Comparison of ENCODE assay signal across 14 mouse cellular contexts in the genomic region with DNA sequence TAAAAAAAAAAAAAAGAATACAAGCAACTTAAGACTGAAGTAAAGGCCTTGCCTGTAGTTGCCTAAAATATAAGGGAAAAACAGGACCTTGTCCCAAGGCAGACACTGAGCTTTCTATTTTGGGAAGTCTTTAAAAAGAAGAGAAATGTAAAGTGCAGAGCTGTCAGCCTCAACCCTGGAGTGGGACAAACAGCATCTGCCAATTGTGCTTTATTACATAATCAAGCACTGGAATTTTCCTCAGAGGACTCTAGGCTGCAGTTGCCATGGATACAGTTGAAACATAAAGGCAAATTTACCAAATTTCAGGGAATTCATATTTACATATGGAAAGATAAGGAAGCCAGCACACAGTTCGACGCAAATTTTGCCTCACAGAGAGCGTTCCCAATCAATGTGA.
DNase-seq lines count a peak whose midpoint lies in the region; ATAC-seq and TF ChIP-seq lines count a peak whose summit lies in the region.
"Had no signal": no experiment of that assay in that cellular context is flagged by ENCODE, and none has a peak within 500 bp of the region (broad histone marks: within the 10 kb centered on the region; RNA-seq: fewer than 3 reads in every experiment).

No protein-coding gene starts in this region.

- no peaks in the 10 kb centered on the region for H3K36me3 ChIP-seq in hindbrain, embryonic 14.5 days (replicated peaks; ENCODE audit: control insufficient read depth, insufficient read depth)
- H3K36me3 ChIP-seq in hindbrain, embryonic 11.5 days (ENCODE audit: control insufficient read depth, insufficient read depth, low read length) = no peaks in the 10 kb centered on the region
- no peaks in the 10 kb centered on the region for H3K36me3 ChIP-seq in midbrain, embryonic 15.5 days (replicated peaks)
- no peaks in the 10 kb centered on the region for H3K36me3 ChIP-seq in midbrain, embryonic 16.5 days (ENCODE audit: control insufficient read depth, insufficient read depth, low read length)
- H3K36me3 ChIP-seq in stomach, postnatal 0 days (ENCODE audit: control insufficient read depth, insufficient read depth, low read length) = no peaks in the 10 kb centered on the region
- H3K36me3 ChIP-seq: liver, embryonic 12.5 days; neural tube, embryonic 15.5 days had no signal

- no peaks in the 10 kb centered on the region for H3K9me3 ChIP-seq in hindbrain, embryonic 14.5 days (ENCODE audit: control insufficient read depth, low read length)
- no peaks in the 10 kb centered on the region for H3K9me3 ChIP-seq in hindbrain, embryonic 11.5 days (ENCODE audit: control insufficient read depth, low read length)
- no peaks in the 10 kb centered on the region for H3K9me3 ChIP-seq in midbrain, embryonic 15.5 days
- H3K9me3 ChIP-seq in midbrain, embryonic 16.5 days (replicated peaks; ENCODE audit: control insufficient read depth, low read length, poor library complexity, severe bottlenecking) = no peaks in the 10 kb centered on the region
- no peaks in the 10 kb centered on the region for H3K9me3 ChIP-seq in stomach, postnatal 0 days (ENCODE audit: control insufficient read depth, low read length)
- H3K9me3 ChIP-seq: liver, embryonic 12.5 days; neural tube, embryonic 15.5 days had no signal

- 88% methylated on average over 3 of the region's 3 CpGs for WGBS in hindbrain, embryonic 14.5 days
- 90% methylated on average over 3 of the region's 3 CpGs for WGBS in hindbrain, embryonic 11.5 days
- WGBS in midbrain, embryonic 15.5 days = 79% methylated on average over 3 of the region's 3 CpGs
- WGBS in midbrain, embryonic 16.5 days = 75% methylated on average over 3 of the region's 3 CpGs
- 65% methylated on average over 3 of the region's 3 CpGs for WGBS in stomach, postnatal 0 days

- no peak overlapping the region for H3K9ac ChIP-seq in hindbrain, embryonic 14.5 days
- no peak overlapping the region for H3K9ac ChIP-seq in hindbrain, embryonic 11.5 days (ENCODE audit: low read depth, low read length)
- no peak overlapping the region for H3K9ac ChIP-seq in midbrain, embryonic 15.5 days
- H3K9ac ChIP-seq in midbrain, embryonic 16.5 days (ENCODE audit: low read depth, low read length) = no peak overlapping the region
- H3K9ac ChIP-seq in stomach, postnatal 0 days (ENCODE audit: low read length) = no peak overlapping the region
- H3K9ac ChIP-seq: liver, embryonic 12.5 days; neural tube, embryonic 15.5 days had no signal

- 0 out of 2 replicates have a peak, but pooled peaks have one; percentile 24 for ATAC-seq in hindbrain, embryonic 14.5 days (ENCODE audit: low FRiP score)
- ATAC-seq in hindbrain, embryonic 11.5 days (ENCODE audit: low FRiP score) = no peak
- ATAC-seq in midbrain, embryonic 15.5 days (replicated peaks) = peak; percentile 65; the same call in 1 of the 2 replicates
- no peak; the same call in 1 of the 2 replicates for ATAC-seq in midbrain, embryonic 16.5 days
- ATAC-seq in stomach, postnatal 0 days (ENCODE audit: low FRiP score, low TSS enrichment) = no peak
- ATAC-seq: liver, embryonic 12.5 days had no signal

- H3K4me2 ChIP-seq in hindbrain, embryonic 14.5 days (replicated peaks) = no peak overlapping the region
- H3K4me2 ChIP-seq in hindbrain, embryonic 11.5 days (replicated peaks; ENCODE audit: low read depth, low read length) = no peak overlapping the region
- no peak overlapping the region for H3K4me2 ChIP-seq in midbrain, embryonic 15.5 days
- no peak overlapping the region for H3K4me2 ChIP-seq in midbrain, embryonic 16.5 days (ENCODE audit: low read length)
- no peak overlapping the region for H3K4me2 ChIP-seq in stomach, postnatal 0 days (replicated peaks; ENCODE audit: low read depth)
- H3K4me2 ChIP-seq: liver, embryonic 12.5 days; neural tube, embryonic 15.5 days had no signal

- H3K4me1 ChIP-seq in hindbrain, embryonic 14.5 days (replicated peaks; ENCODE audit: control insufficient read depth, insufficient read depth, low read length) = no peaks in the 10 kb centered on the region
- H3K4me1 ChIP-seq in hindbrain, embryonic 11.5 days (replicated peaks; ENCODE audit: control insufficient read depth, insufficient read depth, low read length) = no peaks in the 10 kb centered on the region
- no peaks in the 10 kb centered on the region for H3K4me1 ChIP-seq in midbrain, embryonic 15.5 days
- no peaks in the 10 kb centered on the region for H3K4me1 ChIP-seq in midbrain, embryonic 16.5 days (ENCODE audit: control insufficient read depth, insufficient read depth, low read length)
- no peaks in the 10 kb centered on the region for H3K4me1 ChIP-seq in stomach, postnatal 0 days (replicated peaks; ENCODE audit: control insufficient read depth, insufficient read depth)
- H3K4me1 ChIP-seq: liver, embryonic 12.5 days; neural tube, embryonic 15.5 days had no signal

- TF ChIP-seq EP300 in stomach, postnatal 0 days (optimal IDR thresholded peaks at IDR 0.05) = no peak

- no peak overlapping the region for H3K4me3 ChIP-seq in hindbrain, embryonic 14.5 days (replicated peaks; ENCODE audit: low read length)
- no peak overlapping the region for H3K4me3 ChIP-seq in hindbrain, embryonic 11.5 days (ENCODE audit: low read depth, low read length)
- H3K4me3 ChIP-seq in midbrain, embryonic 15.5 days = no peak overlapping the region
- H3K4me3 ChIP-seq in midbrain, embryonic 16.5 days (ENCODE audit: low read depth, low read length) = no peak overlapping the region
- H3K4me3 ChIP-seq in stomach, postnatal 0 days (ENCODE audit: low read depth, low read length) = no peak overlapping the region
- H3K4me3 ChIP-seq: liver, embryonic 12.5 days; neural tube, embryonic 15.5 days had no signal

- H3K27ac ChIP-seq in hindbrain, embryonic 14.5 days = no peak overlapping the region
- H3K27ac ChIP-seq in hindbrain, embryonic 11.5 days (ENCODE audit: low read depth, low read length) = no peak overlapping the region
- no peak overlapping the region for H3K27ac ChIP-seq in midbrain, embryonic 15.5 days
- no peak overlapping the region for H3K27ac ChIP-seq in midbrain, embryonic 16.5 days (ENCODE audit: low read length)
- H3K27ac ChIP-seq in stomach, postnatal 0 days (replicated peaks) = no peak overlapping the region
- H3K27ac ChIP-seq: liver, embryonic 12.5 days; neural tube, embryonic 15.5 days had no signal

- no peaks in the 10 kb centered on the region for H3K27me3 ChIP-seq in hindbrain, embryonic 14.5 days (ENCODE audit: control insufficient read depth, insufficient read depth, low read length)
- no peaks in the 10 kb centered on the region for H3K27me3 ChIP-seq in hindbrain, embryonic 11.5 days (ENCODE audit: control insufficient read depth, insufficient read depth, low read length)
- H3K27me3 ChIP-seq in midbrain, embryonic 15.5 days (replicated peaks) = no peaks in the 10 kb centered on the region
- no peaks in the 10 kb centered on the region for H3K27me3 ChIP-seq in midbrain, embryonic 16.5 days (ENCODE audit: control insufficient read depth, insufficient read depth, low read depth, low read length)
- H3K27me3 ChIP-seq in stomach, postnatal 0 days (ENCODE audit: control insufficient read depth, insufficient read depth, low read length) = no peaks in the 10 kb centered on the region
- H3K27me3 ChIP-seq: liver, embryonic 12.5 days; neural tube, embryonic 15.5 days had no signal

- no peak for DNase-seq in hindbrain, embryonic 14.5 days (ENCODE audit: low spot score)
- DNase-seq in hindbrain, embryonic 11.5 days (ENCODE audit: low spot score) = no peak
- DNase-seq in layer of hippocampus, postnatal 14 days (ENCODE audit: low spot score in 2 of 2) = peak; percentile 7 to 18
- peak; percentile 33 for DNase-seq in right cerebral cortex, postnatal 25 days
- DNase-seq in cerebellum, adult 18-20 months = no peak
- DNase-seq in stomach, postnatal 0 days (ENCODE audit: low spot score) = no peak
- DNase-seq: adrenal gland, postnatal 14 days; cerebellum, adult 11 months; heart, adult 11 months; thymus, postnatal 14 days had no signal

- TF ChIP-seq CTCF in stomach, postnatal 0 days (IDR thresholded peaks at IDR 0.05; ENCODE audit: low read depth) = no peak

Comparison
In these comparisons a context has a peak if more than half of its experiments do, and no peak if none do; other contexts are left out.
1. ATAC-seq: peak in hindbrain, embryonic 14.5 days (single experiment) and midbrain, embryonic 15.5 days (single experiment); none in hindbrain, embryonic 11.5 days (single experiment), midbrain, embryonic 16.5 days (single experiment) and stomach, postnatal 0 days (single experiment).
2. DNase-seq: peak in layer of hippocampus, postnatal 14 days (2 of 2) and right cerebral cortex, postnatal 25 days (single experiment); none in hindbrain, embryonic 14.5 days (single experiment), hindbrain, embryonic 11.5 days (single experiment), cerebellum, adult 18-20 months (0 of 2) and stomach, postnatal 0 days (single experiment).